Mouse (Mus musculus) left cerebral cortex, postnatal 36 days (tissue): Measurements from ENCODE around the gene Myo1d. TPM values are rescaled to one million over a fixed set of nuclear protein-coding genes. Genes with fewer than 3 reads are reported as not detected.
"Not testable (repeated sequence)": the region's sequence is repeated elsewhere in the genome, so short reads cannot be mapped to it uniquely, and the experiment has no call there.

Experiments
- DNase-seq, 2 experiments: peaks; one replicate each; pipeline ENCODE4 v3.0.0; 2021 to 2022; ENCODE audit warnings: low spot score in 2 of 2, mixed read lengths in 1 of 2
- intact Hi-C: fragments of 180-260 bp; cut with DNase I; formaldehyde crosslinking; loops from one replicate; pipeline ENCODE4 v1.15.1; 2025
- total RNA-seq, 2 experiments: library from RNA; stranded (reverse); gene quantifications; 2 replicates each; pipeline ENCODE4 v1.2.3; 2021

The Myo1d gene
- total RNA-seq, 2 experiments from 2014 or later, result 6.5 to 7.0 TPM

GRCm38 (mm10) chr11:80477341-80478199 lies 302.3 kb downstream of the Myo1d start:
- peak in 1 of 2 experiments; percentile 52 for DNase-seq
- intact Hi-C loops, result loop anchor here (2.0 kb wide), 2 partner anchors 27 to 125 kb away; no protein-coding TSS in a partner anchor

- peak; percentile 89 to 95 for DNase-seq
- intact Hi-C loops, result loop anchor here (2.0 kb wide), 2 partner anchors 28 to 126 kb away; no protein-coding TSS in a partner anchor
Observed at GRCm38 (mm10) chr11:80476222-80477189, 303.3 kb downstream of the Myo1d start, which contains the start of gene Cdk5r1. Gene Cdk5r1, plus strand, starts transcription at chr11:80477023.

GRCm38 (mm10) chr11:80475544-80475943 lies 304.3 kb downstream of the Myo1d start:
- intact Hi-C loops, result no loop called here
- DNase-seq, result no peak

- DNase-seq, result no peak
- intact Hi-C loops, result loop anchor here (1.0 kb wide), 1 partner anchor 196 kb away; no protein-coding TSS in a partner anchor
Observed at GRCm38 (mm10) chr11:80474846-80475245, 305.0 kb downstream of the Myo1d start.

- intact Hi-C loops, result loop anchor here (1.0 kb wide), 1 partner anchor 197 kb away; no protein-coding TSS in a partner anchor
- DNase-seq, result peak; percentile 41 to 57
Observed at GRCm38 (mm10) chr11:80474175-80474691, 305.6 kb downstream of the Myo1d start.

- peak in 1 of 2 experiments; percentile 32 for DNase-seq
- intact Hi-C loops, result no loop called here
Observed at GRCm38 (mm10) chr11:80471836-80472605, 307.8 kb downstream of the Myo1d start.

GRCm38 (mm10) chr11:80463605-80464130 lies 316.2 kb downstream of the Myo1d start:
- DNase-seq, intact Hi-C loops: not testable (repeated sequence)

GRCm38 (mm10) chr11:80453198-80453597 lies 326.6 kb downstream of the Myo1d start:
- DNase-seq, result no peak
- intact Hi-C loops, result no loop called here

- intact Hi-C loops, result no loop called here
- DNase-seq, result no peak
Observed at GRCm38 (mm10) chr11:80452242-80452641, 327.6 kb downstream of the Myo1d start.

GRCm38 (mm10) chr11:80449859-80450258 lies 330.0 kb downstream of the Myo1d start:
- intact Hi-C loops, result no loop called here
- no peak for DNase-seq

GRCm38 (mm10) chr11:80446916-80447315 lies 332.9 kb downstream of the Myo1d start:
- intact Hi-C loops, result no loop called here
- no peak for DNase-seq

Other genes with a start within 250 kb of the Myo1d start
- gene Tmem98, start 30.1 kb upstream of the Myo1d start, total RNA-seq, result 1 to 10 TPM; 4.8 to 9.4 TPM
- not detected for gene Spaca3, start 78.3 kb upstream of the Myo1d start, total RNA-seq